9 mouse cellular contexts compared by ENCODE assay signal in the genomic region with DNA sequence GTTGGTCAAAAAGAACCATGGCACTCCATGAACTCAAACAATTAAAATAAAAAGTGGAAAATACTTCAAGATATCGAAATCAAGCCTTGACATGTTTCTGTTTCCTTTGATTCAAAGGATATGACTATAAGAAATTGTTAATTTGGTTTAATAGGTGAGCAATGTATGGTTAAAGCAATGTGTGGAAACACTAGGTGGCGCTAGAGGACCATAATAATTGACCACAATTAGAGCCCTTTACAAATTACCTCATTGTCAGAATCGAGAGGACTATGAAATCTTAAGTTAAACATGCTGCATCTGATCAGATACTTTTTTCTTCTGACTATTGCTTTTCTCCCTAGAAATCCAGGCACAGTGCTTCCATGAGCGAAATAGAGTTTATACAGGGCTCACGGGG. TPM values are rescaled to one million over a fixed set of nuclear protein-coding genes. Genes with fewer than 3 reads are reported as not detected.
DNase-seq lines count a peak whose midpoint lies in the region; ATAC-seq and TF ChIP-seq lines count a peak whose summit lies in the region.
"Had no signal": no experiment of that assay in that cellular context is flagged by ENCODE, and none has a peak within 500 bp of the region (broad histone marks: within the 10 kb centered on the region; RNA-seq: fewer than 3 reads in every experiment).

No protein-coding gene starts in this region.

- no peaks in the 10 kb centered on the region for H3K36me3 ChIP-seq in hindbrain, embryonic 16.5 days (ENCODE audit: control insufficient read depth, insufficient read depth, low read length)
- H3K36me3 ChIP-seq in liver, adult 2 months (ENCODE audit: control insufficient read depth, insufficient read depth, low read length) = no peaks in the 10 kb centered on the region
- no peaks in the 10 kb centered on the region for H3K36me3 ChIP-seq in neural tube, embryonic 15.5 days

- POLR2A ChIA-PET in Patski (lab: Charles Lee) = interaction anchor here (0.6 kb wide), 1 partner anchor 35 kb away, joined by 3 read pairs; no protein-coding TSS in a partner anchor

- H3K9me3 ChIP-seq in hindbrain, embryonic 16.5 days (ENCODE audit: control insufficient read depth, low read length) = no peaks in the 10 kb centered on the region
- no peaks in the 10 kb centered on the region for H3K9me3 ChIP-seq in neural tube, embryonic 15.5 days (replicated peaks)

- no peak overlapping the region for H3K9ac ChIP-seq in hindbrain, embryonic 16.5 days (ENCODE audit: low read depth, low read length)
- no peak overlapping the region for H3K9ac ChIP-seq in liver, adult 2 months (ENCODE audit: low read depth, low read length)
- H3K9ac ChIP-seq in neural tube, embryonic 15.5 days (replicated peaks) = no peak overlapping the region

- peak overlapping the region; percentile 49 for H3K4me2 ChIP-seq in hindbrain, embryonic 16.5 days (ENCODE audit: low read length)
- H3K4me2 ChIP-seq in neural tube, embryonic 15.5 days = peak overlapping the region; percentile 41

- intact Hi-C loops in left cerebral cortex, postnatal 36 days (cut with DNase I) = no loop called here

- TF ChIP-seq CTCF in Patski (IDR thresholded peaks at IDR 0.05) = peak; percentile 56
- peak; percentile 65 for TF ChIP-seq CTCF in liver, adult 2 months (IDR thresholded peaks at IDR 0.05; ENCODE audit: low read depth, low read length)

- in situ Hi-C loops in Patski (cut with MboI; ENCODE audit: low pct_unique_long_range_greater_than_20kb) = no loop called here

- CTCF ChIA-PET in Patski (lab: Charles Lee) = interaction anchor here (1.2 to 1.9 kb wide), 2 partner anchors 9 to 10 kb away, joined by 4 read pairs; no protein-coding TSS in a partner anchor

- H3K27ac ChIP-seq in hindbrain, embryonic 16.5 days (ENCODE audit: low read depth, low read length) = no peak overlapping the region
- H3K27ac ChIP-seq in liver, adult 2 months (replicated peaks; ENCODE audit: insufficient read depth, low read depth, low read length) = no peak overlapping the region
- H3K27ac ChIP-seq in neural tube, embryonic 15.5 days (replicated peaks) = no peak overlapping the region

- DNase-seq in left cerebral cortex, adult 11 months (ENCODE audit: low spot score) = peak; percentile 62
- no peak for DNase-seq in left cerebral cortex, postnatal 36 days (ENCODE audit: low spot score in 2 of 2)
- no peak for DNase-seq in Patski (ENCODE audit: low read depth, low spot score)
- peak; percentile 56 for DNase-seq in embryo, embryonic 11.5 days (ENCODE audit: low read depth, low spot score)
- peak; percentile 70 for DNase-seq in liver, adult 2 months (ENCODE audit: extremely low read depth, low read depth, low spot score)
- no peak for DNase-seq in gastrocnemius, adult 8-10 months (ENCODE audit: low spot score in 2 of 2)

- 14% methylated on average over 5 of the region's 5 CpGs for WGBS in hindbrain, embryonic 16.5 days
- WGBS in liver, adult 2 months = 18% methylated on average over 5 of the region's 5 CpGs
- 14% methylated on average over 5 of the region's 5 CpGs for WGBS in neural tube, embryonic 15.5 days

- peak; percentile 80 for ATAC-seq in Patski
- peak; percentile 90 for ATAC-seq in hindbrain, embryonic 16.5 days
- peak; percentile 90; the same call in 1 of the 2 replicates for ATAC-seq in neural tube, embryonic 15.5 days (ENCODE audit: low FRiP score)

- H3K27me3 ChIP-seq in Patski = peaks cover 16% of the 10 kb centered on the region
- H3K27me3 ChIP-seq in hindbrain, embryonic 16.5 days (replicated peaks; ENCODE audit: control insufficient read depth, insufficient read depth, low read length) = no peaks in the 10 kb centered on the region
- H3K27me3 ChIP-seq in liver, adult 2 months (ENCODE audit: control insufficient read depth, insufficient read depth, low read length) = peaks cover 3% of the 10 kb centered on the region; the same call in 1 of the 2 replicates
- H3K27me3 ChIP-seq in neural tube, embryonic 15.5 days (replicated peaks) = no peaks in the 10 kb centered on the region

- H3K4me3 ChIP-seq in hindbrain, embryonic 16.5 days (ENCODE audit: low read length) = no peak overlapping the region; the same call in 1 of the 2 replicates
- H3K4me3 ChIP-seq in liver, adult 2 months (ENCODE audit: insufficient read depth, low read depth, low read length) = no peak overlapping the region
- no peak overlapping the region for H3K4me3 ChIP-seq in neural tube, embryonic 15.5 days (replicated peaks)
- H3K4me3 ChIP-seq: erythroblast, embryonic 14.5 days had no signal

- no peaks in the 10 kb centered on the region for H3K79me2 ChIP-seq in liver, adult 2 months (ENCODE audit: control insufficient read depth, insufficient read depth, low read length)

- TF ChIP-seq POLR2A in liver, adult 2 months (IDR thresholded peaks at IDR 0.05; ENCODE audit: extremely low read depth, insufficient read depth, low read length) = no peak

- H3K4me1 ChIP-seq in hindbrain, embryonic 16.5 days (ENCODE audit: control insufficient read depth, insufficient read depth, low read depth, low read length) = peaks cover 5% of the 10 kb centered on the region; the same call in 1 of the 2 replicates
- H3K4me1 ChIP-seq in liver, adult 2 months (ENCODE audit: control insufficient read depth, insufficient read depth, low read length) = no peaks in the 10 kb centered on the region
- 0 out of 2 replicates have a peak, but pooled peaks cover 4% of the 10 kb centered on the region for H3K4me1 ChIP-seq in neural tube, embryonic 15.5 days

RNA-seq across cellular contexts. Expression of a gene that starts 12.5 kb away (rescaled TPM):
- 10 to 100 TPM; 38.9 to 39.9 TPM for total RNA-seq in left cerebral cortex, postnatal 36 days (2021)
- not detected for polyA plus RNA-seq in Patski (2021)
- polyA plus RNA-seq in hindbrain, embryonic 16.5 days (2015; fragmentation: Nextera tagmentation; extraction: Ambion mirVana) = 90.3 and 101 TPM in 2 replicates
- 0.07 and 0.09 TPM in 2 replicates for total RNA-seq in liver, adult 2 months (2014; rRNA removed)
- 0.02 TPM in 1 of 2 replicates, not detected in the other for polyA plus RNA-seq in liver, adult 2 months (2012; rRNA removed)
- polyA plus RNA-seq in neural tube, embryonic 15.5 days (2015; fragmentation: Nextera tagmentation; extraction: Ambion mirVana) = 80.9 and 110 TPM in 2 replicates
- total RNA-seq in gastrocnemius, adult 8-10 months (2022) = not detected
- polyA plus RNA-seq: erythroblast, embryonic 14.5 days had no signal

Comparison
In these comparisons a context has a peak if more than half of its experiments do, and no peak if none do; other contexts are left out.
1. DNase-seq: peak in left cerebral cortex, adult 11 months (single experiment), embryo, embryonic 11.5 days (single experiment) and liver, adult 2 months (single experiment); none in left cerebral cortex, postnatal 36 days (0 of 2), Patski (single experiment) and gastrocnemius, adult 8-10 months (0 of 2).
2. RNA of a gene that starts 12.5 kb away (polyA plus RNA-seq): 80.9 to 110 TPM in neural tube, embryonic 15.5 days and 90.3 to 101 TPM in hindbrain, embryonic 16.5 days; not detected in Patski (single experiment) and 0.02 TPM in liver, adult 2 months; every median in the first group is over 10 times any median in the second.
3. Peak in every context shown above with its lines, with median percentiles within 50 percentile points of each other: ATAC-seq.